8 mouse cellular contexts compared by ENCODE assay signal in the genomic region with DNA sequence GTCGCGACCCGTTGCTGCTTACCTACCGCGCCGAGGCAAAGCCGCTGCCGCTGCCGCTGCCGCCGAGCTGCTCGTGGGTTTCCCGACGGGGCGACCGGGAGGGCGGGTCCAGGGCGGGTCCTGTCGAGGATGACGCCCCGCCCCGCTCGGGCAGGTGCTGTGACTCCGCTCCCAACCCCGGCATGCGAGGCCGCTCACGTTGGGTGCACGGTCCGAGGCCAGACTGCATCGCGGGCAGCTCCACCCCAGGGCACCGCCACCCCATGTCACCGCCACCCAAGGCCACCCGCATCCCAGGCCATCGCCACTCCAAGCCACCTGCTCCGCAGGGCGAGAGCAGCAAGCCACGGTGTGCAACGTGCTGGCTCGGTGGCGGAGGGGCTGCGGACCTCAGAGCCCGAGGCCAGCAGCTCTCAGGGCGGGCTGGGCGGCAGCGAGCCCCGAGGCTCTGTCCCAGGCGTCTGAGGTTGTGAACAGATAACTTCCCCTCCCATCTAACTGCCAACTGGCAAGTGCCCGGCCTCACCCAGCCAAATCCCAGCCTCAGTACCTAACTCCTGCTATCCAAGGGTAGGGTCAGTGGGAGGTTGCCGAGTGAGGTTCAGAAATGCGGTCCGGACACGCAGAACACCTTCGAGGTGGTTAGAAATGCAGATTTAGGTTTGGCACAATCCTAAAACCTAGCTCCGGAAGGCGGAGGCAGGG. TPM values are rescaled to one million over a fixed set of nuclear protein-coding genes. Genes with fewer than 3 reads are reported as not detected.
DNase-seq lines count a peak whose midpoint lies in the region; ATAC-seq and TF ChIP-seq lines count a peak whose summit lies in the region.

A gene (minus strand): TSS at position 96 of the 705 bp plus-strand sequence.

- no peaks in the 10 kb centered on the region for H3K9me3 ChIP-seq in heart, embryonic 16.5 days (replicated peaks; ENCODE audit: control insufficient read depth, low read length)
- no peaks in the 10 kb centered on the region for H3K9me3 ChIP-seq in liver, embryonic 12.5 days (replicated peaks)

- no peaks in the 10 kb centered on the region for H3K79me2 ChIP-seq in myocyte (ENCODE audit: control insufficient read depth, insufficient read depth)

- 10% methylated on average over 57 of the region's 57 CpGs for WGBS in kidney, adult 2 months
- 6% methylated on average over 53 of the region's 57 CpGs for WGBS in heart, embryonic 16.5 days
- 9% methylated on average over 57 of the region's 57 CpGs for WGBS in liver, embryonic 12.5 days (ENCODE audit: insufficient replicate concordance)
- 16% methylated on average over 57 of the region's 57 CpGs for WGBS in thymus, adult 2 months

- H3K36me3 ChIP-seq in kidney, adult 2 months (ENCODE audit: control insufficient read depth, insufficient read depth, low read length), result no peaks in the 10 kb centered on the region
- H3K36me3 ChIP-seq in heart, embryonic 16.5 days (ENCODE audit: control insufficient read depth, insufficient read depth), result no peaks in the 10 kb centered on the region
- H3K36me3 ChIP-seq in liver, embryonic 12.5 days, result no peaks in the 10 kb centered on the region
- no peaks in the 10 kb centered on the region for H3K36me3 ChIP-seq in myocyte (ENCODE audit: control insufficient read depth, insufficient read depth)
- no peaks in the 10 kb centered on the region for H3K36me3 ChIP-seq in thymus, adult 2 months (ENCODE audit: control insufficient read depth, insufficient read depth, low read length)

- no peak for ATAC-seq in heart, embryonic 16.5 days (replicated peaks; ENCODE audit: extremely low read depth, insufficient read depth, low FRiP score)
- peak; percentile 59 for ATAC-seq in liver, embryonic 12.5 days

- no peak for DNase-seq in kidney, adult 2 months
- DNase-seq in kidney, postnatal 14 days, result no peak
- peak; percentile 31 to 52 for DNase-seq in adrenal gland, postnatal 36 days
- DNase-seq in thymus, adult 2 months, result peak; percentile 72
- no peak for DNase-seq in layer of hippocampus, postnatal 14 days (ENCODE audit: low spot score in 2 of 2)

- 0 out of 2 replicates have a peak, but pooled peaks cover 2% of the 10 kb centered on the region for H3K27me3 ChIP-seq in kidney, adult 2 months (replicated peaks; ENCODE audit: control insufficient read depth, insufficient read depth, low read length)
- H3K27me3 ChIP-seq in heart, embryonic 16.5 days (ENCODE audit: control insufficient read depth, insufficient read depth, low read length), result peaks cover 33% of the 10 kb centered on the region
- H3K27me3 ChIP-seq in liver, embryonic 12.5 days (replicated peaks), result peaks cover 82% of the 10 kb centered on the region
- no peaks in the 10 kb centered on the region for H3K27me3 ChIP-seq in myocyte (ENCODE audit: control insufficient read depth, insufficient read depth, insufficient read length)
- no peaks in the 10 kb centered on the region for H3K27me3 ChIP-seq in thymus, adult 2 months (ENCODE audit: control insufficient read depth, insufficient read depth, low read length)

- no peaks in the 10 kb centered on the region for H3K4me1 ChIP-seq in kidney, adult 2 months (ENCODE audit: control insufficient read depth, insufficient read depth, low read length)
- H3K4me1 ChIP-seq in heart, embryonic 16.5 days (ENCODE audit: control insufficient read depth, insufficient read depth, low read length), result peaks cover 5% of the 10 kb centered on the region; the same call in 1 of the 2 replicates
- peaks cover 42% of the 10 kb centered on the region for H3K4me1 ChIP-seq in liver, embryonic 12.5 days
- peaks cover 50% of the 10 kb centered on the region for H3K4me1 ChIP-seq in thymus, adult 2 months (replicated peaks; ENCODE audit: control insufficient read depth, insufficient read depth, low read length)

- TF ChIP-seq CTCF in kidney, adult 2 months (conservative IDR thresholded peaks at IDR 0.05; ENCODE audit: insufficient read depth, insufficient read length, low read depth, low read length), result no peak
- no peak for TF ChIP-seq CTCF in thymus, adult 2 months (IDR thresholded peaks at IDR 0.05; ENCODE audit: borderline replicate concordance, control insufficient read depth, extremely low read depth, insufficient read depth, low read length, poor library complexity)

- no peak within 1 kb of the TSS for H3K27ac ChIP-seq in kidney, adult 2 months (ENCODE audit: insufficient read depth, low read depth, low read length)
- no peak within 1 kb of the TSS for H3K27ac ChIP-seq in heart, embryonic 16.5 days (ENCODE audit: low read length)
- no peak within 1 kb of the TSS for H3K27ac ChIP-seq in liver, embryonic 12.5 days
- peak within 1 kb of the TSS; percentile 13; the same call in 1 of the 2 replicates for H3K27ac ChIP-seq in thymus, adult 2 months (ENCODE audit: control insufficient read depth, insufficient read depth, low read length)

- 0 out of 2 replicates have a peak within 1 kb of the TSS, but pooled peaks have one; percentile 3 for H3K9ac ChIP-seq in heart, embryonic 16.5 days (ENCODE audit: low read length)
- H3K9ac ChIP-seq in liver, embryonic 12.5 days, result 0 out of 2 replicates have a peak within 1 kb of the TSS, but pooled peaks have one; percentile 20

- no peak within 1 kb of the TSS for H3ac ChIP-seq in myocyte (ENCODE audit: control insufficient read depth, insufficient read length)

- H3K4me2 ChIP-seq in heart, embryonic 16.5 days (ENCODE audit: low read depth, low read length), result peak within 1 kb of the TSS; percentile 64
- H3K4me2 ChIP-seq in liver, embryonic 12.5 days, result peak within 1 kb of the TSS; percentile 74
- H3K4me2 ChIP-seq in myocyte (ENCODE audit: low read depth), result peak within 1 kb of the TSS; percentile 28

- H3K4me3 ChIP-seq in kidney, adult 2 months (ENCODE audit: insufficient read depth, low read depth, low read length), result 0 out of 2 replicates have a peak within 1 kb of the TSS, but pooled peaks have one; percentile 3
- H3K4me3 ChIP-seq in heart, embryonic 16.5 days (ENCODE audit: low read length), result peak within 1 kb of the TSS; percentile 46
- peak within 1 kb of the TSS; percentile 48 for H3K4me3 ChIP-seq in liver, embryonic 12.5 days
- no peak within 1 kb of the TSS for H3K4me3 ChIP-seq in myocyte
- peak within 1 kb of the TSS; percentile 55 for H3K4me3 ChIP-seq in thymus, adult 2 months (ENCODE audit: control insufficient read depth, insufficient read depth, low read length)

- no peak for TF ChIP-seq POLR2A in kidney, adult 2 months (IDR thresholded peaks at IDR 0.05; ENCODE audit: low read depth, low read length)
- TF ChIP-seq POLR2A in myocyte (IDR thresholded peaks at IDR 0.05; ENCODE audit: insufficient read length, low read depth), result peak; percentile 29
- 0 out of 2 replicates have a peak, but pooled peaks have one; percentile 44 for TF ChIP-seq POLR2A in thymus, adult 2 months (IDR thresholded peaks at IDR 0.05; ENCODE audit: control insufficient read depth, extremely low read depth, insufficient read depth, low read length, poor library complexity)

TF ChIP-seq in myocyte, 11 proteins besides CTCF, POLR2A, EP300 and RAD21:
- TF ChIP-seq MYOD1 (IDR thresholded peaks at IDR 0.05; ENCODE audit: control insufficient read depth in 1 of 3, insufficient read length in 2 of 3, low read depth in 2 of 3), result peak in 2 of 3 experiments; percentile 42 to 75
- peak; percentile 22 for TF ChIP-seq TCF3 (IDR thresholded peaks at IDR 0.05; ENCODE audit: insufficient read length, low read depth)
- peak in 2 of 3 experiments; percentile 80 to 87 for TF ChIP-seq MYOG (IDR thresholded peaks at IDR 0.05; ENCODE audit: control insufficient read depth in 1 of 3, insufficient read depth in 1 of 3, insufficient read length in 2 of 3, low read depth in 2 of 3)
- TF ChIP-seq TCF12 (IDR thresholded peaks at IDR 0.05; ENCODE audit: insufficient read depth, poor library complexity, severe bottlenecking), result no peak
- no peak for TF ChIP-seq MAX (IDR thresholded peaks at IDR 0.05; ENCODE audit: low read depth)

RNA-seq across cellular contexts. Expression of the gene that starts here (rescaled TPM):
- polyA plus RNA-seq in kidney, adult 2 months (2012; rRNA removed), result 0.24 and 1.2 TPM in 2 replicates
- total RNA-seq in adrenal gland, postnatal 36 days (2021), result 1 to 10 TPM; 4.1 to 5.9 TPM
- 1.0 and 2.4 TPM in 2 replicates for polyA plus RNA-seq in heart, embryonic 16.5 days (2015; fragmentation: Nextera tagmentation; extraction: Ambion mirVana)
- 0.96 and 1.3 TPM in 2 replicates for polyA plus RNA-seq in liver, embryonic 12.5 days (2016; fragmentation: Nextera tagmentation; extraction: Ambion mirVana)
- polyA plus RNA-seq in myocyte (2012; fragmentation: generic; extraction: Trizol), result 26.0 TPM
- 34.7 and 39.4 TPM in 2 replicates for polyA plus RNA-seq in thymus, adult 2 months (2012; rRNA removed)
- 1 to 10 TPM; 2.0 to 2.1 TPM for total RNA-seq in layer of hippocampus, postnatal 14 days (2021)

Comparison
In these comparisons a context has a peak if more than half of its experiments do, and no peak if none do; other contexts are left out.
1. DNase-seq: peak in adrenal gland, postnatal 36 days (2 of 2) and thymus, adult 2 months (single experiment); none in kidney, adult 2 months (single experiment), kidney, postnatal 14 days (single experiment) and layer of hippocampus, postnatal 14 days (0 of 2).
2. Peak in every context shown above with its lines, with median percentiles within 50 percentile points of each other: H3K4me2 ChIP-seq.